Mouse (Mus musculus) WW6 (cell line): ENCODE results near the gene Hcn2.
"Not testable (repeated sequence)": the region's sequence is repeated elsewhere in the genome, so short reads cannot be mapped to it uniquely, and the experiment has no call there.

Experiments used
- DNase-seq: peaks from one replicate; pipeline ENCODE4 v3.0.0-alpha.2; 2013; ENCODE audit warnings: low read depth, low spot score

Gene Hcn2

GRCm38 (mm10) chr10:79743650-79744365 lies 27.4 kb downstream of the Hcn2 start:
- DNase-seq = no peak

- DNase-seq = no peak
Measured at GRCm38 (mm10) chr10:79745411-79745810, 29.0 kb downstream of the Hcn2 start.

GRCm38 (mm10) chr10:79745898-79746773 lies 29.7 kb downstream of the Hcn2 start, which contains the start of gene Polrmt:
Gene Polrmt, minus strand, starts transcription at chr10:79746581.
- DNase-seq = peak; percentile 88

GRCm38 (mm10) chr10:79746774-79747151 lies 30.3 kb downstream of the Hcn2 start:
- no peak for DNase-seq

- DNase-seq = no peak
Measured at GRCm38 (mm10) chr10:79748496-79748895, 32.1 kb downstream of the Hcn2 start.

GRCm38 (mm10) chr10:79754856-79755516 lies 38.6 kb downstream of the Hcn2 start, which contains the start of gene Fgf22:
Gene Fgf22, plus strand, starts transcription at chr10:79755076.
- DNase-seq = peak; percentile 66

GRCm38 (mm10) chr10:79755854-79756253 lies 39.4 kb downstream of the Hcn2 start:
- DNase-seq = no peak

GRCm38 (mm10) chr10:79756660-79757059 lies 40.2 kb downstream of the Hcn2 start:
- no peak for DNase-seq

- not testable (repeated sequence) for DNase-seq
Measured at GRCm38 (mm10) chr10:79759675-79760074, 43.2 kb downstream of the Hcn2 start.

- DNase-seq = no peak
Measured at GRCm38 (mm10) chr10:79760603-79761143, 44.2 kb downstream of the Hcn2 start.

GRCm38 (mm10) chr10:79762875-79763274 lies 46.4 kb downstream of the Hcn2 start:
- no peak for DNase-seq

GRCm38 (mm10) chr10:79764234-79764633 lies 47.8 kb downstream of the Hcn2 start:
- no peak for DNase-seq

GRCm38 (mm10) chr10:79765228-79765745 lies 48.9 kb downstream of the Hcn2 start:
- DNase-seq = no peak

GRCm38 (mm10) chr10:79766001-79766507 lies 49.6 kb downstream of the Hcn2 start:
- DNase-seq = no peak

- DNase-seq = peak; percentile 99
Measured at GRCm38 (mm10) chr10:79766508-79767325, 50.3 kb downstream of the Hcn2 start, which contains the start of gene Rnf126. Gene Rnf126, minus strand, starts transcription at chr10:79766952.

GRCm38 (mm10) chr10:79767372-79768244 lies 51.2 kb downstream of the Hcn2 start:
- peak; percentile 90 for DNase-seq

- no peak for DNase-seq
Measured at GRCm38 (mm10) chr10:79768400-79768799, 52.0 kb downstream of the Hcn2 start.

GRCm38 (mm10) chr10:79769329-79769728 lies 52.9 kb downstream of the Hcn2 start:
- DNase-seq = no peak

GRCm38 (mm10) chr10:79772320-79772719 lies 55.9 kb downstream of the Hcn2 start:
- DNase-seq = no peak
